Mouse (Mus musculus): ENCODE results near the gene Nos1ap.

DNA sequence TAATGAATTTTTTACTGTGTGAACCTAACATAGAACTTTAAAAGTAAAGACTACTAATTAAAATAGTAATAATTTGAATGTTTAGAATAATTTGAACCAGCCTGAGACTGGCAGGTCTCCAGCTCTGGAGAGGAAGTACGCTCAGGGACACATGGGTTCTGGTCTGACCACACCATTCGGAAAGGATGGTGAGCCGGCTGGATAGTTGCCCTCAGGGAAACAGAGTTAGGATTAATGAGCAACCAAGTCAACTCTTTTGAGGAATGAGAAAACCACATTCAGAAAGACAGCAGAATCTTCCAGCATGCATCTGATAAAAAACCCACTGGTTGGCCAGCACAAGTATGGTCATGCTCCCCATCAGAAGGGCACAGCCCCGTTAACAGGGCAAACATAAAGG is 69.5 kb downstream of the Nos1ap start:
- TF ChIP-seq EP300 (IDR thresholded peaks at IDR 0.05; ENCODE audit: low read depth) = no peak
- TF ChIP-seq CTCF (IDR thresholded peaks at IDR 0.05; ENCODE audit: low read depth) = no peak

Data from liver, postnatal 0 days (tissue).